Mouse (Mus musculus) erythroblast, embryonic 14.5 days (primary cell): Measurements from ENCODE around the gene Rnaseh2a.

Experiments
- GATA1 ChIP-seq: IDR thresholded peaks from 2 replicates; pipeline ENCODE4 v1.6.1; 2012; ENCODE audit warnings: low read length, inconsistent platforms, mixed read lengths
- TAL1 ChIP-seq: IDR thresholded peaks from 3 replicates; pipeline ENCODE4 v1.6.1; 2012; ENCODE audit warnings: low read length, inconsistent platforms, mixed read lengths

DNA sequence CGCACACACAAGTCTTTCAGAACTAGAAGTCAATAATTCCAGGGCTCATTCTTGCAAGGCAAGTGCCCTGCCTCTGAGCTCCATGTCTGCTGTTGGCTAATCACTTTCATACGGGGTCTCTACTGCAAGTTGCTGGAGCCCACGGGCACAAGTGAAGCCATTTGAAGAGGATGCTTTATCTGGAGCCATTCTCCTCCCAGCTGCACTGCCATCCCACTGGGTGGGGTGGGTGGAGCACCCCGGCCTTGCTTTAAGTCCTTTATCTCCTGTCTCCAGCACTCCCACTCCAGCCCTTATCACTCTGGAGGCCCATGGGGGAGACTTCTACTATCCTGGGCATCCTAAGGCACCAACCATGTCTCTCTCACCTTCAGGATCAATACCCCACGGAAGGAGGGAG is 1.3 kb upstream of the Rnaseh2a start:
- TF ChIP-seq GATA1, result peak; percentile 97
- peak; percentile 88 for TF ChIP-seq TAL1
